Mouse (Mus musculus) heart, embryonic 12.5 days (tissue): ENCODE results near the gene Fgf8. TPM values are rescaled to one million over a fixed set of nuclear protein-coding genes. Genes with fewer than 3 reads are reported as not detected.
A peak's percentile ranks its signal among the peaks of the same experiment; 100 is the strongest.

Experiments
- ATAC-seq: fragments of 200-750 bp; cut with Nextera tagmentation; 2 replicates; pipeline ENCODE4 v1.8.0; 2017; ENCODE audit warnings: moderate TSS enrichment, moderate library complexity; ENCODE audit not compliant: insufficient number of reproducible peaks, low FRiP score
- H3K27ac ChIP-seq: fragments of 300-500 bp; sonication (generic); 2 replicates; pipeline ENCODE4 v1.5.1; 2016; ENCODE audit warnings: mild to moderate bottlenecking, moderate library complexity; ENCODE audit not compliant: poor library complexity, severe bottlenecking
- H3K27me3 ChIP-seq: fragments of 300-500 bp; sonication (generic); replicated peaks from 2 replicates; pipeline ENCODE4 v1.6.1; 2016; ENCODE audit warnings: mild to moderate bottlenecking, moderate library complexity
- H3K36me3 ChIP-seq: fragments of 300-500 bp; sonication (generic); 2 replicates; pipeline ENCODE4 v1.6.1; 2016; ENCODE audit warnings: mild to moderate bottlenecking, moderate library complexity
- H3K4me1 ChIP-seq: fragments of 300-500 bp; sonication (generic); replicated peaks from 2 replicates; pipeline ENCODE4 v1.6.1; 2016; ENCODE audit warnings: mild to moderate bottlenecking
- H3K4me2 ChIP-seq: fragments of 300-500 bp; sonication (generic); 2 replicates; pipeline ENCODE4 v1.6.1; 2016; ENCODE audit warnings: mild to moderate bottlenecking, moderate library complexity
- H3K4me3 ChIP-seq: fragments of 300-500 bp; sonication (generic); 2 replicates; pipeline ENCODE4 v1.5.1; 2016; ENCODE audit warnings: mild to moderate bottlenecking
- H3K9ac ChIP-seq: fragments of 300-500 bp; sonication (generic); 2 replicates; pipeline ENCODE4 v1.6.1; 2016; ENCODE audit warnings: mild to moderate bottlenecking, moderate library complexity
- H3K9me3 ChIP-seq: fragments of 300-500 bp; sonication (generic); replicated peaks from 2 replicates; pipeline ENCODE4 v1.6.1; 2016; ENCODE audit warnings: mild to moderate bottlenecking, moderate library complexity
- WGBS: fragments of 180-500 bp; shearing (Covaris S2); methylation state at CpG from one replicate; pipeline ENCODE4 v1.1.7; 2016; 5-methylcytosine and 5-hydroxymethylcytosine counted together
- polyA plus RNA-seq: library from polyadenylated mRNA; unstranded; fragments of >200 nt; fragmentation: Nextera tagmentation; extraction: Ambion mirVana; gene quantifications from 2 replicates; pipeline ENCODE4 v1.2.1, GENCODE M21; 2016

The Fgf8 gene
- not detected in 2 replicates for polyA plus RNA-seq

- peaks cover 90% of the 10 kb centered on the region for H3K27me3 ChIP-seq
- H3K9me3 ChIP-seq, result no peaks in the 10 kb centered on the region
- ATAC-seq, result no peak
- peak within 1 kb of the TSS; percentile 42 for H3K9ac ChIP-seq
- H3K4me2 ChIP-seq, result peak within 1 kb of the TSS; percentile 93
- H3K4me3 ChIP-seq, result peak within 1 kb of the TSS; percentile 56
- under 1% methylated on average over 52 of the region's 68 CpGs for WGBS
- peaks cover 43% of the 10 kb centered on the region for H3K4me1 ChIP-seq
- no peaks in the 10 kb centered on the region for H3K36me3 ChIP-seq
- H3K27ac ChIP-seq, result no peak within 1 kb of the TSS
These were observed at the start of gene Fgf8 for GRCm38 (mm10) chr19:45742218-45742983. TSS of gene Fgf8 (minus strand) at chr19:45742915.

GRCm38 (mm10) chr19:45792404-45792803 is 49.7 kb upstream of the Fgf8 start:
- Histone ChIP-seq H3K27me3 (peaks cover 3% of the 10 kb centered on the region), H3K27ac (no peak overlapping the region), H3K9ac (no peak overlapping the region), H3K9me3 (no peaks in the 10 kb centered on the region), H3K4me2 (no peak overlapping the region), H3K36me3 (no peaks in the 10 kb centered on the region), H3K4me3 (no peak overlapping the region), H3K4me1 (peaks cover 9% of the 10 kb centered on the region; the same call in 1 of the 2 replicates)
- WGBS, result 75% methylated on average over 6 of the region's 6 CpGs
- ATAC-seq, result no peak

- Histone ChIP-seq H3K27me3 (no peaks in the 10 kb centered on the region; the same call in 1 of the 2 replicates), H3K27ac (no peak overlapping the region), H3K36me3 (no peaks in the 10 kb centered on the region), H3K4me3 (no peak overlapping the region), H3K4me2 (no peak overlapping the region), H3K4me1 (peaks cover 5% of the 10 kb centered on the region; the same call in 1 of the 2 replicates), H3K9me3 (no peaks in the 10 kb centered on the region), H3K9ac (no peak overlapping the region)
- whole genome bisulfite sequencing, result 75% methylated on average over 13 of the region's 13 CpGs
- ATAC-seq, result peak; percentile 90
These were observed 47.5 kb upstream of the Fgf8 start for GRCm38 (mm10) chr19:45789888-45790874.

- Histone ChIP-seq H3K27me3 (no peaks in the 10 kb centered on the region), H3K9ac (no peak overlapping the region), H3K4me3 (no peak overlapping the region), H3K27ac (no peak overlapping the region), H3K4me2 (no peak overlapping the region), H3K4me1 (peaks cover 5% of the 10 kb centered on the region; the same call in 1 of the 2 replicates), H3K9me3 (no peaks in the 10 kb centered on the region), H3K36me3 (no peaks in the 10 kb centered on the region)
- 80% methylated on average over 7 of the region's 7 CpGs for WGBS
- no peak for ATAC-seq
These were observed 46.6 kb upstream of the Fgf8 start for GRCm38 (mm10) chr19:45789365-45789764.

- H3K36me3 ChIP-seq, result no peaks in the 10 kb centered on the region
- peaks cover 8% of the 10 kb centered on the region for H3K4me1 ChIP-seq
- H3K9me3 ChIP-seq, result no peaks in the 10 kb centered on the region
- no peak overlapping the region for H3K27ac ChIP-seq
- H3K27me3 ChIP-seq, result no peaks in the 10 kb centered on the region
- no peak overlapping the region for H3K4me2 ChIP-seq
- H3K4me3 ChIP-seq, result no peak overlapping the region
- 41% methylated on average over 4 of the region's 4 CpGs for WGBS
- ATAC-seq, result no peak
- H3K9ac ChIP-seq, result no peak overlapping the region
These were observed 45.6 kb upstream of the Fgf8 start for GRCm38 (mm10) chr19:45788337-45788736.

- H3K27ac ChIP-seq, result no peak overlapping the region
- H3K36me3 ChIP-seq, result no peaks in the 10 kb centered on the region
- ATAC-seq, result no peak
- no peak overlapping the region for H3K9ac ChIP-seq
- H3K4me2 ChIP-seq, result no peak overlapping the region
- H3K27me3 ChIP-seq, result no peaks in the 10 kb centered on the region
- peaks cover 3% of the 10 kb centered on the region; the same call in 1 of the 2 replicates for H3K4me1 ChIP-seq
- WGBS, result 80% methylated on average over 3 of the region's 3 CpGs
- no peak overlapping the region for H3K4me3 ChIP-seq
- H3K9me3 ChIP-seq, result no peaks in the 10 kb centered on the region
These were observed 44.7 kb upstream of the Fgf8 start for GRCm38 (mm10) chr19:45787450-45787849.

GRCm38 (mm10) chr19:45785470-45785869 is 42.8 kb upstream of the Fgf8 start:
- Histone ChIP-seq H3K4me3 (no peak overlapping the region), H3K27me3 (no peaks in the 10 kb centered on the region), H3K4me1 (peaks cover 16% of the 10 kb centered on the region), H3K36me3 (peaks cover 5% of the 10 kb centered on the region; the same call in 1 of the 2 replicates), H3K4me2 (no peak overlapping the region), H3K9ac (no peak overlapping the region), H3K9me3 (no peaks in the 10 kb centered on the region), H3K27ac (no peak overlapping the region)
- ATAC-seq, result no peak
- WGBS, result 68% methylated on average over 3 of the region's 3 CpGs

- peak overlapping the region; percentile 98 for H3K27ac ChIP-seq
These were observed 41.3 kb upstream of the Fgf8 start for GRCm38 (mm10) chr19:45783933-45784576.

GRCm38 (mm10) chr19:45783181-45783932 is 40.6 kb upstream of the Fgf8 start, which contains the start of gene Mgea5:
TSS of gene Mgea5 (minus strand) at chr19:45783837.
- Histone ChIP-seq H3K36me3 (peaks cover 25% of the 10 kb centered on the region), H3K4me1 (peaks cover 24% of the 10 kb centered on the region), H3K9me3 (no peaks in the 10 kb centered on the region), H3K27me3 (no peaks in the 10 kb centered on the region), H3K4me3 (peak within 1 kb of the TSS; percentile 76), H3K27ac (peak within 1 kb of the TSS; percentile 98), H3K9ac (peak within 1 kb of the TSS; percentile 92), H3K4me2 (peak within 1 kb of the TSS; percentile 77)
- under 1% methylated on average over 62 of the region's 71 CpGs for WGBS
- peak; percentile 97 for ATAC-seq

More at GRCm38 (mm10) chr19:45783933-45784576, 41.3 kb upstream of the Fgf8 start:
- Histone ChIP-seq H3K4me3 (peak overlapping the region; percentile 76), H3K27me3 (no peaks in the 10 kb centered on the region), H3K9ac (peak overlapping the region; percentile 67), H3K36me3 (peaks cover 20% of the 10 kb centered on the region; the same call in 1 of the 2 replicates), H3K4me1 (peaks cover 24% of the 10 kb centered on the region), H3K9me3 (no peaks in the 10 kb centered on the region), H3K4me2 (peak overlapping the region; percentile 77)
- WGBS, result 31% methylated on average over 17 of the region's 17 CpGs
- ATAC-seq, result no peak
